Mouse (Mus musculus): Measurements from ENCODE around the gene Slc43a1. TPM values are rescaled to one million over a fixed set of nuclear protein-coding genes. Genes with fewer than 3 reads are reported as not detected.

Slc43a1 gene
- polyA plus RNA-seq, 1 experiment from 2014 or later: 17.8 TPM

GRCm38 (mm10) chr2:84868977-84869376 lies 30.3 kb downstream of the Slc43a1 start:
- DNase-seq (ENCODE audit: low spot score): no peak
- no peak overlapping the region for H3K4me3 ChIP-seq (ENCODE audit: low read depth, low read length)
- H3K4me1 ChIP-seq (ENCODE audit: control insufficient read depth, insufficient read depth, low read length): peaks cover 4% of the 10 kb centered on the region; the same call in 1 of the 2 replicates
- no peak overlapping the region for H3K27ac ChIP-seq (ENCODE audit: low read depth, low read length)
- no peaks in the 10 kb centered on the region for H3K36me3 ChIP-seq (ENCODE audit: control insufficient read depth, insufficient read depth, low read length)
- H3K9me3 ChIP-seq (ENCODE audit: control insufficient read depth, low read length): no peaks in the 10 kb centered on the region
- ATAC-seq (ENCODE audit: insufficient read depth, low FRiP score, low TSS enrichment): no peak
- H3K9ac ChIP-seq (ENCODE audit: low read length): no peak overlapping the region
- H3K27me3 ChIP-seq (ENCODE audit: control insufficient read depth, insufficient read depth, low read length): peaks cover 68% of the 10 kb centered on the region
- H3K4me2 ChIP-seq (ENCODE audit: low read depth): no peak overlapping the region
- 70% methylated on average over 2 of the region's 2 CpGs for WGBS

GRCm38 (mm10) chr2:84870623-84871160 lies 32.0 kb downstream of the Slc43a1 start:
- peaks cover 73% of the 10 kb centered on the region for H3K27me3 ChIP-seq (ENCODE audit: control insufficient read depth, insufficient read depth, low read length)
- WGBS: 61% methylated on average over 4 of the region's 4 CpGs
- H3K4me2 ChIP-seq (ENCODE audit: low read depth): no peak overlapping the region
- H3K9me3 ChIP-seq (ENCODE audit: control insufficient read depth, low read length): no peaks in the 10 kb centered on the region
- H3K27ac ChIP-seq (ENCODE audit: low read depth, low read length): no peak overlapping the region
- H3K4me3 ChIP-seq (ENCODE audit: low read depth, low read length): no peak overlapping the region
- no peaks in the 10 kb centered on the region for H3K36me3 ChIP-seq (ENCODE audit: control insufficient read depth, insufficient read depth, low read length)
- H3K4me1 ChIP-seq (ENCODE audit: control insufficient read depth, insufficient read depth, low read length): peaks cover 4% of the 10 kb centered on the region; the same call in 1 of the 2 replicates
- DNase-seq (ENCODE audit: low spot score) (no peak), ATAC-seq (ENCODE audit: insufficient read depth, low FRiP score, low TSS enrichment) (no peak)
- H3K9ac ChIP-seq (ENCODE audit: low read length): no peak overlapping the region

- 0 out of 2 replicates have a peak overlapping the region, but pooled peaks have one; percentile 12 for H3K9ac ChIP-seq (ENCODE audit: low read length)
- whole genome bisulfite sequencing: 1% methylated on average over 78 of the region's 78 CpGs
- ATAC-seq (ENCODE audit: insufficient read depth, low FRiP score, low TSS enrichment) (no peak), DNase-seq (ENCODE audit: low spot score) (no peak)
- no peak overlapping the region for H3K27ac ChIP-seq (ENCODE audit: low read depth, low read length)
- peak overlapping the region; percentile 60 for H3K4me2 ChIP-seq (ENCODE audit: low read depth)
- H3K9me3 ChIP-seq (ENCODE audit: control insufficient read depth, low read length): no peaks in the 10 kb centered on the region
- H3K36me3 ChIP-seq (ENCODE audit: control insufficient read depth, insufficient read depth, low read length): no peaks in the 10 kb centered on the region
- no peaks in the 10 kb centered on the region for H3K4me1 ChIP-seq (ENCODE audit: control insufficient read depth, insufficient read depth, low read length)
- H3K27me3 ChIP-seq (ENCODE audit: control insufficient read depth, insufficient read depth, low read length): peaks cover 61% of the 10 kb centered on the region
- H3K4me3 ChIP-seq (ENCODE audit: low read depth, low read length): peak overlapping the region; percentile 32
These were observed 33.6 kb downstream of the Slc43a1 start for GRCm38 (mm10) chr2:84872105-84872716.

- ATAC-seq (ENCODE audit: insufficient read depth, low FRiP score, low TSS enrichment) (no peak), DNase-seq (ENCODE audit: low spot score) (no peak)
- Histone ChIP-seq H3K27ac (ENCODE audit: low read depth, low read length) (no peak overlapping the region), H3K36me3 (ENCODE audit: control insufficient read depth, insufficient read depth, low read length) (no peaks in the 10 kb centered on the region), H3K9ac (ENCODE audit: low read length) (no peak overlapping the region), H3K27me3 (ENCODE audit: control insufficient read depth, insufficient read depth, low read length) (peaks cover 38% of the 10 kb centered on the region), H3K4me3 (ENCODE audit: low read depth, low read length) (no peak overlapping the region), H3K4me1 (ENCODE audit: control insufficient read depth, insufficient read depth, low read length) (no peaks in the 10 kb centered on the region), H3K4me2 (ENCODE audit: low read depth) (no peak overlapping the region), H3K9me3 (ENCODE audit: control insufficient read depth, low read length) (no peaks in the 10 kb centered on the region)
- 51% methylated on average over 6 of the region's 6 CpGs for WGBS
These were observed 37.2 kb downstream of the Slc43a1 start for GRCm38 (mm10) chr2:84875842-84876241.

- no peak for ATAC-seq (ENCODE audit: insufficient read depth, low FRiP score, low TSS enrichment)
- H3K27me3 ChIP-seq (ENCODE audit: control insufficient read depth, insufficient read depth, low read length): peaks cover 39% of the 10 kb centered on the region
- WGBS: 75% methylated on average over 8 of the region's 8 CpGs
These were observed 41.9 kb downstream of the Slc43a1 start for GRCm38 (mm10) chr2:84880590-84880989.

GRCm38 (mm10) chr2:84882606-84883005 lies 44.0 kb downstream of the Slc43a1 start:
- ATAC-seq (ENCODE audit: insufficient read depth, low FRiP score, low TSS enrichment) (no peak), DNase-seq (ENCODE audit: low spot score) (no peak)
- Histone ChIP-seq H3K9me3 (ENCODE audit: control insufficient read depth, low read length) (no peaks in the 10 kb centered on the region), H3K36me3 (ENCODE audit: control insufficient read depth, insufficient read depth, low read length) (no peaks in the 10 kb centered on the region), H3K4me1 (ENCODE audit: control insufficient read depth, insufficient read depth, low read length) (peaks cover 11% of the 10 kb centered on the region), H3K4me2 (ENCODE audit: low read depth) (no peak overlapping the region), H3K27me3 (ENCODE audit: control insufficient read depth, insufficient read depth, low read length) (peaks cover 60% of the 10 kb centered on the region), H3K27ac (ENCODE audit: low read depth, low read length) (no peak overlapping the region), H3K9ac (ENCODE audit: low read length) (no peak overlapping the region), H3K4me3 (ENCODE audit: low read depth, low read length) (no peak overlapping the region)
- WGBS: 7% methylated on average over 23 of the region's 23 CpGs

More at GRCm38 (mm10) chr2:84880590-84880989, 41.9 kb downstream of the Slc43a1 start:
- H3K4me1 ChIP-seq (ENCODE audit: control insufficient read depth, insufficient read depth, low read length): peaks cover 4% of the 10 kb centered on the region; the same call in 1 of the 2 replicates
- no peak overlapping the region for H3K4me2 ChIP-seq (ENCODE audit: low read depth)
- H3K9ac ChIP-seq (ENCODE audit: low read length): no peak overlapping the region
- DNase-seq (ENCODE audit: low spot score): no peak
- H3K36me3 ChIP-seq (ENCODE audit: control insufficient read depth, insufficient read depth, low read length): no peaks in the 10 kb centered on the region
- H3K4me3 ChIP-seq (ENCODE audit: low read depth, low read length): no peak overlapping the region
- no peaks in the 10 kb centered on the region for H3K9me3 ChIP-seq (ENCODE audit: control insufficient read depth, low read length)
- H3K27ac ChIP-seq (ENCODE audit: low read depth, low read length): no peak overlapping the region

GRCm38 (mm10) chr2:84883084-84883483 lies 44.4 kb downstream of the Slc43a1 start:
- DNase-seq (ENCODE audit: low spot score): no peak
- 0 out of 2 replicates have a peak overlapping the region, but pooled peaks have one; percentile 0 for H3K4me3 ChIP-seq (ENCODE audit: low read depth, low read length)
- no peak for ATAC-seq (ENCODE audit: insufficient read depth, low FRiP score, low TSS enrichment)
- H3K36me3 ChIP-seq (ENCODE audit: control insufficient read depth, insufficient read depth, low read length): no peaks in the 10 kb centered on the region
- peaks cover 16% of the 10 kb centered on the region for H3K4me1 ChIP-seq (ENCODE audit: control insufficient read depth, insufficient read depth, low read length)
- H3K9me3 ChIP-seq (ENCODE audit: control insufficient read depth, low read length): no peaks in the 10 kb centered on the region
- H3K9ac ChIP-seq (ENCODE audit: low read length): no peak overlapping the region
- H3K27ac ChIP-seq (ENCODE audit: low read depth, low read length): no peak overlapping the region
- peak overlapping the region; percentile 17; the same call in 1 of the 2 replicates for H3K4me2 ChIP-seq (ENCODE audit: low read depth)
- H3K27me3 ChIP-seq (ENCODE audit: control insufficient read depth, insufficient read depth, low read length): peaks cover 64% of the 10 kb centered on the region
- 5% methylated on average over 6 of the region's 6 CpGs for WGBS

- no peaks in the 10 kb centered on the region for H3K9me3 ChIP-seq (ENCODE audit: control insufficient read depth, low read length)
- no peaks in the 10 kb centered on the region for H3K36me3 ChIP-seq (ENCODE audit: control insufficient read depth, insufficient read depth, low read length)
- H3K4me1 ChIP-seq (ENCODE audit: control insufficient read depth, insufficient read depth, low read length): peaks cover 19% of the 10 kb centered on the region
- H3K9ac ChIP-seq (ENCODE audit: low read length): no peak overlapping the region
- ATAC-seq (ENCODE audit: insufficient read depth, low FRiP score, low TSS enrichment) (no peak), DNase-seq (ENCODE audit: low spot score) (no peak)
- peak overlapping the region; percentile 17; the same call in 1 of the 2 replicates for H3K4me2 ChIP-seq (ENCODE audit: low read depth)
- H3K4me3 ChIP-seq (ENCODE audit: low read depth, low read length): 0 out of 2 replicates have a peak overlapping the region, but pooled peaks have one; percentile 0
- H3K27ac ChIP-seq (ENCODE audit: low read depth, low read length): no peak overlapping the region
- 4% methylated on average over 11 of the region's 11 CpGs for WGBS
- peaks cover 68% of the 10 kb centered on the region for H3K27me3 ChIP-seq (ENCODE audit: control insufficient read depth, insufficient read depth, low read length)
These were observed 44.9 kb downstream of the Slc43a1 start for GRCm38 (mm10) chr2:84883530-84883929.

- 61% methylated on average over 4 of the region's 4 CpGs for WGBS
- ATAC-seq (ENCODE audit: insufficient read depth, low FRiP score, low TSS enrichment): no peak
- Histone ChIP-seq H3K9me3 (ENCODE audit: control insufficient read depth, low read length) (no peaks in the 10 kb centered on the region), H3K36me3 (ENCODE audit: control insufficient read depth, insufficient read depth, low read length) (no peaks in the 10 kb centered on the region), H3K27me3 (ENCODE audit: control insufficient read depth, insufficient read depth, low read length) (peaks cover 72% of the 10 kb centered on the region), H3K4me2 (ENCODE audit: low read depth) (no peak overlapping the region), H3K27ac (ENCODE audit: low read depth, low read length) (no peak overlapping the region), H3K9ac (ENCODE audit: low read length) (no peak overlapping the region), H3K4me1 (ENCODE audit: control insufficient read depth, insufficient read depth, low read length) (peaks cover 19% of the 10 kb centered on the region), H3K4me3 (ENCODE audit: low read depth, low read length) (no peak overlapping the region)
- DNase-seq (ENCODE audit: low spot score): no peak
These were observed 45.3 kb downstream of the Slc43a1 start for GRCm38 (mm10) chr2:84883942-84884341.
